Mouse (Mus musculus) CH12F3 (cell line): ENCODE measurements around the gene Aldob.
"Not testable (repeated sequence)": the region's sequence is repeated elsewhere in the genome, so short reads cannot be mapped to it uniquely, and the experiment has no call there.

Experiments used
- in situ Hi-C: fragments of 300-500 bp; cut with MboI; formaldehyde crosslinking; loops from 2 replicates; pipeline ENCODE4 v1.14.3; 2020; ENCODE audit warnings: low sequenced_read_pairs

Gene Aldob

DNA sequence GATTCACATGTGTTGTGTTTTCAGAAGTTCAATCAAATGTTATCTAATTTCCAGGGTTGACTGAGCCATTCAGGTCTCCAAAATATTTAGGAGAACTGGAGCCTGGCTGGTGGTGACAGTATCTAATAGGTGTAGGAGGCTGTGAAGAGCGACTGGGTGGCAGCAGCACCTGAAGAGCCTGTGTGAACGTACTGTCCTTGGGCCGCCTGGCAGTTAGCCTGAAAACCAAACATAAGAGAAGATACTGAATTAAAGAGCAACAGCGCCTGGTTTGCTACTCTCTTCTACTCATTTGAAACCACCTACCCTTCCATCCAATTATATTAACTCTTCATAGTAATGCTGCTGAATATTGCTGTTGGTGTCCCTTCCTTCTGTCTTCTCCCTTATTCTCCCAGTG lies 12.7 kb downstream of the Aldob start:
- in situ Hi-C loops: no loop called here

DNA sequence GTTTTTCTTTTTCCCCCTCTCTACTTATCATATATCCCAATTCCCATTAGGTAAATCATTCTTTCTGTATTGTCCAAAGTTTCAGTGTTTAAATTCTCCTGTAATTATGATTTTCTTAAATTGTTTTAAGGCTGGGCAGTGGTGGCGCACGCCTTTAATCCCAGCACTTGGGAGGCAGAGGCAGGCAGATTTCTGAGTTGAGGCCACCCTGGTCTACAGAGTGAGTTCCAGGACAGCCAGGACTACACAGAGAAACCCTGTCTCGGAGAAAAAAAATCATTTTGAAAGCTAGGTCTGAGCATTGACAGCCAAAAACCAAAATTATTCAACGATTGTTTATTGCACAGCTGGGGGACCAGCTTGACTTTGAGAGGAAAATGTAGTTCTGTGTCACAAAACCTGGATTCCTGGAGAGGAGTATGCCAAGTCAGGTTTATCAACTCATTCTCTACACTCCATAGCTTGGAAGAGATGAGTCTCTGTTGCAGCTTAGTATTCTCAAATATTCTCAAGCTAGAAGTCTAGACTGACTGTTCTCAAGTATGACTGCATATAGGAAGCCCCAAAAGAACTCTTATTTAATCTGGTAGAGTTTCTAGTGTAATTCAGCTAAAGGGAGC lies 13.6 kb downstream of the Aldob start:
- in situ Hi-C loops: no loop called here

DNA sequence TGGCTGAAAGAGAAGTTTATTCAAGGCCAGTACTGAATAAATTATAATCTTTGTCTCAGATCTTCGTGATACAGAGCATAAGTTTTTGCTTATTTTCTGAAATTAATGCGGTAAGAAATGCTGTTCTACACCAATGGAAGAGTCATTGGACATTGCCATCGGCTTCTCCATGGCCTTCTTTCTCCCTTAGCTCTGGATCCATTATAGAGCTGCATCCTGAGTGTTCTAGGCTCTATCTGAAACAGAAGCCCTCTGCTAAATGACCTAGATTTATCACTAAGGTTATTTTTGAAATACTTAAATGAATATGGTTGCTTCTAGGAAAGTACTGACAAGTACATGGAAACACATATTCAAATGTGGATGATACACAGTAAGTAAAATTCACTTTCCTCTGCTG lies 14.3 kb downstream of the Aldob start:
- in situ Hi-C loops: no loop called here

GRCm38 (mm10) chr4:49522576-49522975 lies 26.8 kb downstream of the Aldob start:
- in situ Hi-C loops: no loop called here

GRCm38 (mm10) chr4:49521346-49521745 lies 28.0 kb downstream of the Aldob start:
- in situ Hi-C loops: no loop called here

GRCm38 (mm10) chr4:49520572-49521340 lies 28.6 kb downstream of the Aldob start, which contains the start of the genes Mrpl50 and Zfp189:
Gene Mrpl50, minus strand, starts transcription at chr4:49521093.
Gene Zfp189, plus strand, starts transcription at chr4:49521176.
- in situ Hi-C loops: no loop called here

GRCm38 (mm10) chr4:49519476-49519875 lies 29.9 kb downstream of the Aldob start:
- in situ Hi-C loops: no loop called here

DNA sequence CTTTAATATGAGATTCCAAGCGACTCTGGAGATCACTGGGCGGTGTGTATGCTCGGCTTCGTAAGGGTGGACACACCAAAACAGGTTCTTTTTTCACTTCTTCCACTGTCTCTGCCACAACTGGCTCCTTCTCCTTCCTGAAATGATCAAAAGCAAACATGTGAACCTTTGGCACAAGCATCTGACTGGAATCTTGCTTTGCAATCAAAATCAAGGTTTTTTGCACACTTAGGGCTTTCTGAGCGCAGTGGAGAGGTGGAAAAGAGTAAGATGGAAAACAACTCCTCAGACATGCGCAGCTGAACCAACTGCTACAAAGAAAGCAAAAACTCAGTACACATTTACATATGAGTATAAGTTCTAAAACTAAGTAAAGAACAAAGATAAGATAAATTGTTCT lies 34.9 kb downstream of the Aldob start:
- in situ Hi-C loops: no loop called here

DNA sequence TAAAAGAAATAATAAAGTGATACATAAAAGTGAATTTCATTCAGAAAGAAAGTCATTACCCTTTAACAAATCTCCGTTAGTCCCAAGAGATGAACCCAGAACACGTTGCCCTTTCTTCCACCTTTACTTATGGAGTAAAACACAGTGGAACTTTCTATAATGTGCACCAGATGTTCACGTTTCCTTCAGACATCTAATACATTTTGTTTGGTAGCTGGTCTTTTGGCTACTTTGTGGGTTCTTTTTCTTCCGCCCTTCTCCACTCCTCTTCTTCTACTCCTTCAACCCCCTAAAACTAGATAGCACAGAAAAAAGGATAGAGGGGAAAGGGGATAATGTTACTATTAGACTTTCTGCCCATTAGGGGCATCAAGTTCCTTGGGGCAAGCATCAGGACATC lies 36.7 kb downstream of the Aldob start:
- in situ Hi-C loops: no loop called here

GRCm38 (mm10) chr4:49510236-49510835 lies 39.0 kb downstream of the Aldob start:
- in situ Hi-C loops: not testable (repeated sequence)

DNA sequence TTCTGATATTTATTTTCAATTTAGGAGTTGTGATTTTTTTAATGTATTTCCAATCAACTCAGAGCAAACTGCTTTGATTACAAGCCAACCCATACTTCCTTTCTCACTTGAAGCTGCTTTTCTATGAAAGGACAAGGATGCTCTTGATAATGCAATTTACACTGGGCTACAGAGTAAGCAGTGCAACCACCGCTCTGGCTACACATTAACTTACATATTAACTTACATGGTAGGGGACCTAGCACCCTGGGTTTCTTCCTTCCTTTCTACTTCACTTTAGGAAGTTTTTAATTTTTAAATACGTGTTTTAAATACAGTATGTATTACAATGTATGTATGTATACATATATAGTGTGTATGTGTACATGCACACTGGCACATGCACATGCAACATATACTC lies 40.2 kb downstream of the Aldob start:
- in situ Hi-C loops: no loop called here

- in situ Hi-C loops: no loop called here
These were observed 43.0 kb downstream of the Aldob start, which contains the start of gene Baat for GRCm38 (mm10) chr4:49506386-49506785. Gene Baat, minus strand, starts transcription at chr4:49506557.

- in situ Hi-C loops: no loop called here
These were observed 45.8 kb downstream of the Aldob start for GRCm38 (mm10) chr4:49503563-49503962.
